Mouse (Mus musculus): ENCODE data around the gene Slc10a1.

GRCm38 (mm10) chr12:81009813-81010212 lies 41.3 kb upstream of the Slc10a1 start:
- TF ChIP-seq CTCF (IDR thresholded peaks at IDR 0.05; ENCODE audit: borderline replicate concordance, insufficient read depth, low read length) (no peak), POLR2A (IDR thresholded peaks at IDR 0.05; ENCODE audit: low read depth, low read length) (no peak)

All from embryonic fibroblast, embryonic 13.5 days (primary cell).